Mouse (Mus musculus) stomach, postnatal 0 days (tissue): Measurements from ENCODE around the gene Elmod1. TPM values are rescaled to one million over a fixed set of nuclear protein-coding genes. Genes with fewer than 3 reads are reported as not detected.
A peak's percentile ranks its signal among the peaks of the same experiment; 100 is the strongest.

Experiments
- ATAC-seq: fragments of 200-750 bp; cut with Nextera tagmentation; 2 replicates; pipeline ENCODE4 v1.8.0; 2017; ENCODE audit not compliant: low FRiP score, low TSS enrichment
- DNase-seq: peaks from one replicate; pipeline ENCODE4 v3.0.0-alpha.2; 2016; ENCODE audit warnings: low spot score
- H3K27ac ChIP-seq: fragments of 300-500 bp; sonication (generic); replicated peaks from 2 replicates; pipeline ENCODE4 v1.5.1; 2014; ENCODE audit warnings: mild to moderate bottlenecking, control low read depth
- H3K27me3 ChIP-seq: fragments of 300-500 bp; sonication (generic); 2 replicates; pipeline ENCODE4 v1.6.1; 2014; ENCODE audit warnings: low read length; ENCODE audit not compliant: control insufficient read depth, insufficient read depth
- H3K36me3 ChIP-seq: fragments of 300-500 bp; sonication (generic); 2 replicates; pipeline ENCODE4 v1.6.1; 2014; ENCODE audit warnings: low read length, mixed read lengths; ENCODE audit not compliant: control insufficient read depth, insufficient read depth
- H3K4me1 ChIP-seq: fragments of 300-500 bp; sonication (generic); replicated peaks from 2 replicates; pipeline ENCODE4 v1.6.1; 2014; ENCODE audit warnings: antibody characterized with exemption; ENCODE audit not compliant: control insufficient read depth, insufficient read depth
- H3K4me2 ChIP-seq: fragments of 300-500 bp; sonication (generic); replicated peaks from 2 replicates; pipeline ENCODE4 v1.6.1; 2014; ENCODE audit warnings: low read depth, mild to moderate bottlenecking, control low read depth, moderate library complexity
- H3K4me3 ChIP-seq: fragments of 300-500 bp; sonication (generic); 2 replicates; pipeline ENCODE4 v1.5.1; 2014; ENCODE audit warnings: low read depth, low read length, control low read depth
- H3K9ac ChIP-seq: fragments of 300-500 bp; sonication (generic); 2 replicates; pipeline ENCODE4 v1.6.1; 2014; ENCODE audit warnings: mild to moderate bottlenecking, low read length, control low read depth, mixed read lengths
- H3K9me3 ChIP-seq: fragments of 300-500 bp; sonication (generic); 2 replicates; pipeline ENCODE4 v1.6.1; 2016; ENCODE audit warnings: low read length; ENCODE audit not compliant: control insufficient read depth
- CTCF ChIP-seq: IDR thresholded peaks from 2 replicates; pipeline ENCODE4 v1.5.1; 2016; ENCODE audit warnings: antibody characterized with exemption, low read depth, mild to moderate bottlenecking, moderate library complexity
- EP300 ChIP-seq: optimal IDR thresholded peaks from 2 replicates; pipeline ENCODE3; 2016; ENCODE audit warnings: antibody characterized with exemption
- WGBS: fragments of 180-500 bp; shearing (Covaris S2); extraction: QIAGEN DNeasy Blood & Tissue Kit; methylation state at CpG from one replicate; pipeline ENCODE4 v1.1.7; 2014; 5-methylcytosine and 5-hydroxymethylcytosine counted together
- polyA plus RNA-seq: library from polyadenylated mRNA; unstranded; fragments of >200 nt; fragmentation: Nextera tagmentation; extraction: Ambion mirVana; gene quantifications from 2 replicates; pipeline ENCODE4 v1.2.1, GENCODE M21; 2015

Elmod1 gene
- polyA plus RNA-seq, 1 experiment from 2014 or later: 9.2 TPM

DNA sequence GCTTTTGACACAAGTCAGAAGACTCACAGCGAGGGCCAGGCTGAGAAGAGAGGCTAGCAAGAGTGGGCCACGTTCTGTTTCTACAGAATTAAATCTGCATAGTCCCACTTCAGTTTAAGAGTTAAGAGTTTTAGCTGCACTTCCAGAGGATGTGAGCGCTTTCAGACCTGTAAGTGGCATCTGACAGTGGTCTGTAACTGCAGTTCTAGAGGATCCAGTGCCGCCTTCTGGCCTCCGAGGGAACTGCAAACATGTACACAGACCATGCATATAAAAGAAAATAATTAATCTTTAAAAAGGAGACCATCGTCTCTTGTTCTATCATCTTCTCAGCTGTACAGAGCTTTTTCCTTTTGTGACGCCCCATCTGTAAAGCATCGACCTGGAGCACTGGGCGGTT, 9.8 kb upstream of the Elmod1 start:
- WGBS: 31% methylated on average over 9 of the region's 9 CpGs
- Histone ChIP-seq H3K36me3 (no peaks in the 10 kb centered on the region), H3K27ac (no peak overlapping the region), H3K4me2 (no peak overlapping the region), H3K9me3 (no peaks in the 10 kb centered on the region), H3K4me1 (no peaks in the 10 kb centered on the region), H3K27me3 (no peaks in the 10 kb centered on the region), H3K9ac (no peak overlapping the region), H3K4me3 (no peak overlapping the region)
- TF ChIP-seq EP300 (no peak), CTCF (peak; percentile 78)
- DNase-seq (peak; percentile 56), ATAC-seq (no peak)

DNA sequence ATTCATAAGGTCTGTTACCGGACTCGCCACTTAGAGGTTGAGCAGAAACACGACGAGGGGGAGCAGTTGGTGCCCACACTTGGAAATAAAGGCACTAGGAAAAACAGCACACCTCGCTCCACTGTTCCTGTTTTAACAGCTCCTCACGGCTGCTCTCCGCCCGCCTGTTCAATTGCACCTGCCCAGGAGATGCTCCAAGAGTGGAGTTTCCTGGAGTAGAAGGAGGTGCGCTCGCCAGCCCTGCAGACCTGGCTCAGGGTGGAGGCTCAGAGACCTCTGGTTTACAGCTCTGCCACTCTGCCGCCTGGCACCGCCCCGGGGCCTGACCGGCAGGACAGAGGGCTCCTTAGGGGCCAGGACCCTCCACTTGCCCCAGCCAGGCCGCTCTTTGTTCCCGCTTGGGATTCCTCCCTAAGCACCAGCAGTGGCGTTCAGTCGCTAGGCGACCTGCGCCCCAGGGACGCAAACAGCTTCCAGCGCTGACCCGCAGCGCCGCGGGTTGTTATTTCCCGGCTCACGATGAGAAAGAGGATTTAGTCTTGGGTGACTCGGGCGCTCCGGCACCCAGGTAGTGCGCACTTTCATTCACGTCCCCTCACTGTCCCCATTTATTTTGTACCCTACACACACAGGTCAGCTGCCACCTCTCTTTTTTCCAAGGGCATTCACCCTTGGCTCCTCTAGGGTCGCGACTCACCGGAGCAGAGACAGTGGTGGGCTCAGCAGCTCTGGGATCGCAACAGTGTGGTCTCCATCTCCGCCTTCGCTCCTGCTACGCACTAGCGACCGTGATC, 576 bp downstream of the Elmod1 start:
- Histone ChIP-seq H3K4me3 (peak overlapping the region; percentile 48), H3K9me3 (no peaks in the 10 kb centered on the region), H3K9ac (peak overlapping the region; percentile 41; the same call in 1 of the 2 replicates), H3K27ac (no peak overlapping the region), H3K36me3 (no peaks in the 10 kb centered on the region), H3K4me1 (no peaks in the 10 kb centered on the region), H3K4me2 (peak overlapping the region; percentile 72), H3K27me3 (peaks cover 5% of the 10 kb centered on the region; the same call in 1 of the 2 replicates)
- ATAC-seq: no peak
- WGBS: 1% methylated on average over 41 of the region's 42 CpGs
- TF ChIP-seq CTCF (no peak), EP300 (no peak)
- peak; percentile 17 for DNase-seq

DNA sequence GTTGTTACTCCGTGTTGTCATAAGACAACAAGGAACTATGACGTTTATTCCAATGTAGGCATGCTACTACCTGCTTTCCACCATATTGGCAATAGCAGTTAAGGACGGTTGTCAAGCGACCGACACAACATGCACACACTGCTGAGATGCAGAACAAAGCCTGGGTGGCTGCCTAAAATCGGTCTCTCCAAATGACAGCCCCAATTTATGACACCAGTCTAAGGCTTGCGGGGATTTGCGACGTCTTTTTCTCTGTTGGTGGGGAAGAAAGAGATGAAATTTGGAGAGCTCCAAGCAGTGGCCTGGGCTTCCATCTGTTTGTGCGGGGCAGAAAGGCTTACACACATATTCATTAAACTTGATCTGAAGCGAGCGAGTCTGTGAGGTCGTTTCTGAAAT, 1.2 kb downstream of the Elmod1 start:
- H3K4me2 ChIP-seq: no peak overlapping the region; the same call in 1 of the 2 replicates

DNA sequence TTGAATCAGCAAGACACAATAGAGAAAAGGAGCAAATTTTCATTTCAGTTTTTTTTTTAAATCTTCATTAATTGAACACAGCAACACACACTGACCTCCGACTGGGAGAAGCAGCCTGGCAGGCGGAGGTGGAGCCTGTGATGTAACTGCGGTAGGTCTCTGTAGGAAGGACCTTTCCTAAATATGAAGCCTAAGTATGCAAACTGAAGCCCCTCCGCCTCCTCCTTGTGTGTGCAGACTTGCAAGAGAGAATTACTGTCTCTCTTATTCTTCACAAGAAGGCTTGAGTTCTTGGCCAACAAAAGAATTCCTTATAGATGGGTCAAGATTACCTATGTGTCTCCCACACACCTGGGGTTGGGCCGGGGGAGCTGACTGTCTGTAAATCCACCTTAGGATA, 1.9 kb downstream of the Elmod1 start:
- 66% methylated on average over 5 of the region's 5 CpGs for WGBS
- TF ChIP-seq EP300: no peak
- TF ChIP-seq CTCF: no peak
- ATAC-seq: no peak

More for the DNA sequence above, 1.2 kb downstream of the Elmod1 start:
- Histone ChIP-seq H3K27ac (no peak overlapping the region), H3K4me1 (no peaks in the 10 kb centered on the region), H3K36me3 (no peaks in the 10 kb centered on the region), H3K9me3 (no peaks in the 10 kb centered on the region), H3K4me3 (peak overlapping the region; percentile 48), H3K27me3 (peaks cover 5% of the 10 kb centered on the region; the same call in 1 of the 2 replicates), H3K9ac (no peak overlapping the region)
- WGBS: 24% methylated on average over 13 of the region's 13 CpGs
- no peak for DNase-seq
- TF ChIP-seq EP300 (no peak), CTCF (no peak)
- no peak for ATAC-seq

DNA sequence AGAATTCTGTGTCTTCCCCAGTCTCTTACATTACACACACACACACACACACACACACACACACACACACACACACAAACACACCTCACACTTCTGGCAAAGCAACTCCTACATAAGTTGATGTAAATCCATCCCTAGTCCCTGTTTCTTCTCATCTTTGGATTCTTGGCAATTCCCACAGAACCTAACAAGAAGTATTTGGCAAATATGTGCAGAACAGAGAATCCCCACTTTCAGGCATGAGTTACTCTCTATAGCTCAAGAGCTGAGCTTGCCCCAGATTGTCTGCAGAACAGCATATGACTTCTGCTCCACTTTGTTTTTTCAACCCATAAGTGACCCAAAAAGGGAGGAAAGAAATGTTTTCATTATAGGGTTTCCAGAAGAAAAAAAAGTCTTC, 2.7 kb downstream of the Elmod1 start:
- H3K27me3 ChIP-seq: peaks cover 5% of the 10 kb centered on the region; the same call in 1 of the 2 replicates
- H3K9ac ChIP-seq: no peak overlapping the region
- no peaks in the 10 kb centered on the region for H3K4me1 ChIP-seq
- no peak for ATAC-seq
- TF ChIP-seq EP300: no peak
- TF ChIP-seq CTCF: no peak
- no peak overlapping the region for H3K4me3 ChIP-seq
- no peak for DNase-seq
- no peaks in the 10 kb centered on the region for H3K9me3 ChIP-seq
- no peak overlapping the region for H3K4me2 ChIP-seq
- no peaks in the 10 kb centered on the region for H3K36me3 ChIP-seq
- no peak overlapping the region for H3K27ac ChIP-seq

More for the DNA sequence above, 1.9 kb downstream of the Elmod1 start:
- H3K9ac ChIP-seq: no peak overlapping the region
- H3K27me3 ChIP-seq: peaks cover 5% of the 10 kb centered on the region; the same call in 1 of the 2 replicates
- H3K27ac ChIP-seq: no peak overlapping the region
- H3K9me3 ChIP-seq: no peaks in the 10 kb centered on the region
- H3K4me1 ChIP-seq: no peaks in the 10 kb centered on the region
- H3K36me3 ChIP-seq: no peaks in the 10 kb centered on the region
- H3K4me2 ChIP-seq: no peak overlapping the region
- DNase-seq: no peak
- H3K4me3 ChIP-seq: no peak overlapping the region

DNA sequence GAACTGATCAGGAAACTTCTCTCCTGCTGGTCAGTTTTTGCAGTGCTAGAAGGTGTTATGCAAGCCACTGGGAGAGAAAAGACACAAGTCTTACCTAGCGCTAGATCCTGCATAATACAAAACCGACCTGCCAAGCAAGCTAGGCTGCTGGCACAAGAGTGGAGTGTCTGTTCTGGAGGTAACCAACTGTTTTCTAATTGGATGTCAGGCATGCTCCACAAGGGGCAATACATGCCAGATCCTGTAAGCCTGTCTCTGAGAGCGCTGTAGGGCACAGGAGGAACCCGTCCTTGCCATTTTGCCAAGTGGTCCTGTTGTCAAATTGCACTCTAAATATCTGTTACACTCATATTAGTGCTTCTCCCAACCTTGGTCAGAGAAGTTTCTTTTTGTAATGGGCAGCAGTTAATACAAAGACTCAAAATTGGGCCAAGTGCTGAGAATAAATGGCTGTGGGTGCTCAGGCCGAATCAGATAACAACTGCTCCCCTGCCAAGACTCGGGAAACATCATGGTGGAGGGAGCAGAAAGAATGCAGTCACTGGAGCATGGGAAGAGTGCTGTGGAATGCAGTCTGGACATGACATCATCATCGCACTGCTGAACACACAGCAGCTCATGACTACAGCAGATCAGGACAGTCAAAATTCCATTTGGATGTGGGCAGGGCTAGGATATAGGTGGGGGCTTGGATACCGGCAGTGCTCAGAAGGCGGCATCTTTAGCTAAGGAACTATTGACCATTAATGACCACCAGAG, 7.3 kb downstream of the Elmod1 start:
- H3K36me3 ChIP-seq: no peaks in the 10 kb centered on the region
- H3K9me3 ChIP-seq: no peaks in the 10 kb centered on the region
- TF ChIP-seq EP300 (no peak), CTCF (peak; percentile 18; the same call in 1 of the 2 replicates)
- 61% methylated on average over 9 of the region's 9 CpGs for WGBS
- H3K4me2 ChIP-seq: no peak overlapping the region
- H3K4me3 ChIP-seq: no peak overlapping the region
- H3K9ac ChIP-seq: no peak overlapping the region
- H3K27me3 ChIP-seq: no peaks in the 10 kb centered on the region
- H3K27ac ChIP-seq: no peak overlapping the region
- ATAC-seq: no peak
- H3K4me1 ChIP-seq: no peaks in the 10 kb centered on the region
- DNase-seq: no peak
